Mouse (Mus musculus): ENCODE measurements around the gene Crim1.

DNA sequence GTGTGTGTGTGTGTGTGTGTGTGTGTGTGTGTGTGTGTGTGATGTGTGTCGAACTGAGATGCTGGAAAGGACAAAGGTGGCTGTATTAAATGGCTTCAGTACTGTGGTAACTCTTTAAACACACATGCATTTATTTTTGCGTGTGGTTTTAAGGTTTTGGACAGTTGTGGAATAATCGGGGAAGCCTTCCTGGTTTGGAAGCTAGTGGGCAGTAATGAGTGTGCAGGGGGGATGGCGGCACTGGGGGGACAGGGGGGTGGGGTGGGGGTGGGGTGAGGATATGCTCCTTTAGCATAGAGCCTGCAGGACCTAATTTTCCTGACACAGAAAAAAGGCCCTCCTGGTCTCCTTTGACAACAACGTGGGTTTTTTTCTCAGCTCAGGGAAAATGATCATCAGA, 2.2 kb downstream of the Crim1 start:
- TF ChIP-seq MXI1 (IDR thresholded peaks at IDR 0.05; ENCODE audit: low read depth, low read length) (no peak), CTCF (conservative IDR thresholded peaks at IDR 0.05 in 1 of 2, IDR thresholded peaks at IDR 0.05 in 1 of 2; ENCODE audit: low read depth in 2 of 2, low read length in 2 of 2) (no peak), E2F4 (IDR thresholded peaks at IDR 0.05; ENCODE audit: insufficient replicate concordance, low read depth, low read length) (no peak), TCF12 (IDR thresholded peaks at IDR 0.05; ENCODE audit: low read depth, low read length) (no peak), MEF2A (IDR thresholded peaks at IDR 0.05; ENCODE audit: borderline replicate concordance, low read depth, low read length) (no peak), USF1 (IDR thresholded peaks at IDR 0.05; ENCODE audit: low read depth, low read length) (no peak), JUND (conservative IDR thresholded peaks at IDR 0.05; ENCODE audit: low read depth, low read length) (no peak), ZMIZ1 (IDR thresholded peaks at IDR 0.05; ENCODE audit: low read depth, low read length) (no peak), POLR2A (IDR thresholded peaks at IDR 0.05; ENCODE audit: low read depth, low read length) (no peak), EP300 (IDR thresholded peaks at IDR 0.05; ENCODE audit: low read length) (no peak)

Data from CH12.LX (cell line).